Mouse (Mus musculus) liver, embryonic 11.5 days (tissue): Measurements from ENCODE around the gene Oxgr1. TPM values are rescaled to one million over a fixed set of nuclear protein-coding genes. Genes with fewer than 3 reads are reported as not detected.
"Not testable (repeated sequence)": the region's sequence is repeated elsewhere in the genome, so short reads cannot be mapped to it uniquely, and the experiment has no call there.

Experiments
- ATAC-seq: fragments of 200-750 bp; cut with Nextera tagmentation; replicated peaks from 2 replicates; pipeline ENCODE4 v1.8.0; 2017; ENCODE audit warnings: moderate number of reproducible peaks, mild to moderate bottlenecking, moderate TSS enrichment, moderate library complexity; ENCODE audit not compliant: low FRiP score
- DNase-seq: peaks from one replicate; pipeline ENCODE4 v3.0.0-alpha.2; 2017; ENCODE audit warnings: low spot score
- H3K27ac ChIP-seq: fragments of 300-500 bp; sonication (generic); 2 replicates; pipeline ENCODE4 v1.5.1; 2014; ENCODE audit warnings: mild to moderate bottlenecking, low read depth, low read length, control low read depth
- H3K27me3 ChIP-seq: fragments of 300-500 bp; sonication (generic); replicated peaks from 2 replicates; pipeline ENCODE4 v1.6.1; 2014; ENCODE audit warnings: low read length, mixed read lengths; ENCODE audit not compliant: control insufficient read depth, insufficient read depth
- H3K36me3 ChIP-seq: fragments of 300-500 bp; sonication (generic); 2 replicates; pipeline ENCODE4 v1.6.1; 2014; ENCODE audit warnings: mild to moderate bottlenecking, low read length, moderate library complexity, mixed read lengths; ENCODE audit not compliant: control insufficient read depth, insufficient read depth
- H3K4me1 ChIP-seq: fragments of 300-500 bp; sonication (generic); replicated peaks from 2 replicates; pipeline ENCODE4 v1.6.1; 2014; ENCODE audit warnings: low read length, mixed read lengths; ENCODE audit not compliant: control insufficient read depth, insufficient read depth
- H3K4me2 ChIP-seq: fragments of 300-500 bp; sonication (generic); 2 replicates; pipeline ENCODE4 v1.6.1; 2014; ENCODE audit warnings: mild to moderate bottlenecking, control low read depth, moderate library complexity
- H3K4me3 ChIP-seq: fragments of 300-500 bp; sonication (generic); 2 replicates; pipeline ENCODE4 v1.5.1; 2014; ENCODE audit warnings: low read depth, low read length, control low read depth
- H3K9ac ChIP-seq: fragments of 300-500 bp; sonication (generic); 2 replicates; pipeline ENCODE4 v1.6.1; 2014; ENCODE audit warnings: low read depth, low read length, control low read depth
- H3K9me3 ChIP-seq: fragments of 300-500 bp; sonication (generic); 2 replicates; pipeline ENCODE4 v1.6.1; 2016; ENCODE audit warnings: low read length, inconsistent platforms, mixed read lengths; ENCODE audit not compliant: control insufficient read depth
- WGBS: fragments of 180-500 bp; shearing (Covaris S2); extraction: QIAGEN DNeasy Blood & Tissue Kit; methylation state at CpG from one replicate; pipeline ENCODE4 v1.1.7; 2014; 5-methylcytosine and 5-hydroxymethylcytosine counted together
- polyA plus RNA-seq: library from polyadenylated mRNA; unstranded; fragments of >200 nt; fragmentation: Nextera tagmentation; extraction: Ambion mirVana; gene quantifications from 2 replicates; pipeline ENCODE4 v1.2.1, GENCODE M21; 2014

Gene Oxgr1
- polyA plus RNA-seq, 1 experiment from 2014 or later, result not detected

DNA sequence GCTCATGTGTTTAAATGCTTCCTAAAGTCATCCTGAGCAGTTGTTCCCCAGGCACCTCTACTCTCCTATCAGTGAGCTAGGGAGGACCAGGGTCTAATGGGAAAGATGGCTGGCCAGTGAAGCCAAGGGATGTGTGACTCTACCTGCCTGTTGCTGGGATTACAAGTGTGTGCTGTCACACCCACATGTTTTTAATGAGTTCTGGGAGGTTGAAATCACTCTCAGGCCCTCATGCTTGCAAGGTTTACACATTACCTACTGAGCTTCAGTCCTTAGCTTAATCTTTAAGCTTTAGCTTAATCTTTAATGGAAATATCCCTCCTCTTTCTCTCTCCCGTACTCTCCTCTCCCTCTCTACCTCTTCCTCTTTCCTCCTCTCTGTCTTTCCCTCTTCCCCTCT lies 55.0 kb downstream of the Oxgr1 start:
- no peak for DNase-seq
- WGBS, result 71% methylated on average over 1 of the region's 1 CpGs
- H3K27me3 ChIP-seq, result no peaks in the 10 kb centered on the region
- no peak overlapping the region for H3K4me3 ChIP-seq
- no peaks in the 10 kb centered on the region for H3K36me3 ChIP-seq
- H3K4me1 ChIP-seq, result no peaks in the 10 kb centered on the region
- H3K4me2 ChIP-seq, result no peak overlapping the region
- no peaks in the 10 kb centered on the region for H3K9me3 ChIP-seq
- H3K9ac ChIP-seq, result no peak overlapping the region
- ATAC-seq, result no peak
- H3K27ac ChIP-seq, result no peak overlapping the region

DNA sequence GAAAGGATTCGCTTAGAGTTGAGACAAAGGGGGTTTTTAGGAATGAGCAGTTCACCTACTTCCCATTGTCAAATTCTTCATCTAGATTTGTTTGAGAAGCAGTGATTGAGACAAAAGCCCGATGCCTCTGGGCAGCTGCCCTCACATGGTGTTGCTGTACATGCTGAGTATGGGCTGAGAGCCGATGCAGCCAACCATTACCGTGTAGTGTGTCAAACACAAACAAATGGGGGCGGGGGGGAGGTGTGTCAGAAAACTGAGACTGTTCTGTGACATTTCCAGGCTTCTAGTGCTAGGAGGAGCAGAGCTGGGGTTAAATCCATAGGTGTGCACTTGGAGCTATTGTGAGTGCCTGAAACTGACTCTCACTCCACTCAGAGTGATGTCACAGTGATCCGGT lies 55.5 kb downstream of the Oxgr1 start:
- Histone ChIP-seq H3K36me3 (no peaks in the 10 kb centered on the region), H3K4me1 (no peaks in the 10 kb centered on the region), H3K4me3 (no peak overlapping the region), H3K27me3 (no peaks in the 10 kb centered on the region), H3K4me2 (no peak overlapping the region), H3K27ac (no peak overlapping the region), H3K9ac (no peak overlapping the region), H3K9me3 (no peaks in the 10 kb centered on the region)
- WGBS, result 80% methylated on average over 6 of the region's 6 CpGs
- ATAC-seq, result no peak
- DNase-seq, result no peak

DNA sequence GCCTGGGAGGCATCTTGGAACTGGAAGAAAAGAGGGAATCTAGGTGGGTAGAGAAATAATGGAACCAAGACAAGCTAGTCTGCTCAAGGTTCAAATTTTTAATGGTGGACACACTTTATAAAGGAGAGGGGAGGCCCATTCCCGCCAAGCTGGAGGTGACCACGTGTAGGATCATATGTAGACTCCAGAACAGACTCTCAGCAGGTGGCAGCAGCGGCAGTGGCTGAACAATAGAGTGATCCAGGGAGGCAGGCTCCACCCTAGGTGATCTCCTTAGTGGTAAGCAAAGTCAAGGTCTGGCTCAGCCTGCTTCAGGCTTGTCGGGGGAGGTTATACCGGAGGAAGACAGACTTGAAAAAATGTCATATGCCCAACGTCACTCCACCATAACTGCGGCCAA lies 55.9 kb downstream of the Oxgr1 start:
- H3K4me3 ChIP-seq, H3K27me3 ChIP-seq, H3K9me3 ChIP-seq, H3K4me1 ChIP-seq, H3K27ac ChIP-seq, DNase-seq, H3K9ac ChIP-seq, H3K4me2 ChIP-seq, ATAC-seq, H3K36me3 ChIP-seq: not testable (repeated sequence)
- 77% methylated on average over 7 of the region's 7 CpGs for WGBS

DNA sequence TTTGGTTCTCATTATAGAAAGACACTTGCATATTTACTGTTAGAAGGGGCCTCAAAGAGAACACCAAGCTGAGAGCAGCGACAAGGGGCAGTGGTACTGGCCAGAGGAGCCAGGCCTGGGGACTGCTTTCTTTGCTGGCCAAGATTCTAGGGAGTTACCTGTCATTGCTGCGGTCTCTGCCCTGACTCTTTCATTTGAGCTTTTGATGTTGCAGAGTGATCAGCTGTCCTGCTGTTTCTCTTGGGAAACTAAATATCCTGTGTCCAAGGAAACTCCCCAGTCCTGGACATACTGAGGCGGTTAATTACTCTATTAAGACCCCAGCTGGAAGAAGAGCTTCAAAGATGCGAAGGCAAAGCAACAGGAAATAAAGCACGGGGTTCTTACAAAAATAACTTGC lies 60.9 kb downstream of the Oxgr1 start:
- no peak overlapping the region for H3K4me3 ChIP-seq
- H3K9me3 ChIP-seq, result no peaks in the 10 kb centered on the region
- H3K9ac ChIP-seq, result no peak overlapping the region
- no peaks in the 10 kb centered on the region for H3K4me1 ChIP-seq
- no peaks in the 10 kb centered on the region for H3K27me3 ChIP-seq
- 68% methylated on average over 5 of the region's 5 CpGs for WGBS
- no peaks in the 10 kb centered on the region for H3K36me3 ChIP-seq
- H3K4me2 ChIP-seq, result no peak overlapping the region
- ATAC-seq, result no peak
- H3K27ac ChIP-seq, result no peak overlapping the region
- DNase-seq, result no peak

DNA sequence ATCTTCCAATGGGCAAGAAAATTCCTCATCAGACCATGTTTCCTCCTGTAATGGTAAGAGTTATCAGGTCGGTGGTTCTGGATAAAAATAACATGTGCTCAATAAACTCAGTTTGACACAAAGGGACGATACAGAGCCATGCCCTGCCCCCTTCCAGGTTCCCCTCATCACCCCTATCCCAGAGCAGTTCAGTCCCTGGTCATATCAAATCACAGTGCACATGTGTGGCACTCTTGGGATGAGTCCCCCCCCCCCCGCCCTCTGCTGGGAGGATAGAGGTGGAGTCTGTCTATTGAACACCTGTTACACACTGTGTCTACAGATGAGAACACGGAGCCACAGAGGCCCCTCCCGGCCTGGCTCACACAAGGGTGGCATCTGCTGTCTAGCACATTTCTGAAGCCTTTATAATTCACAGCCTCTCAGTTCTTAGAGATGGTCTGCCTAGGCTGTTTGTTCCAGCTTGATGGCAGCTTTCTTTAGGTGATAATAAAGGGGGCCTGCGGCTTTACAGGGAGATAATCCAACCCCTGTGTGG lies 61.5 kb downstream of the Oxgr1 start:
- Histone ChIP-seq H3K9ac (no peak overlapping the region), H3K4me3 (no peak overlapping the region), H3K36me3 (no peaks in the 10 kb centered on the region), H3K4me2 (no peak overlapping the region), H3K27ac (no peak overlapping the region), H3K27me3 (no peaks in the 10 kb centered on the region), H3K4me1 (no peaks in the 10 kb centered on the region), H3K9me3 (no peaks in the 10 kb centered on the region)
- no peak for DNase-seq
- ATAC-seq, result no peak
- WGBS, result 81% methylated on average over 6 of the region's 6 CpGs

Other genes with a start within 250 kb of the Oxgr1 start
- gene Mbnl2, start 233.2 kb upstream of the Oxgr1 start, polyA plus RNA-seq, result 38.2 and 40.0 TPM in 2 replicates